Mouse (Mus musculus) macrophage (primary cell): ENCODE data around the gene Slc34a1. TPM values are rescaled to one million over a fixed set of nuclear protein-coding genes. Genes with fewer than 3 reads are reported as not detected.

Experiments used
- H3K27ac ChIP-seq: fragments of 350-480 bp; formaldehyde crosslinking; 2 replicates; pipeline ENCODE4 v1.9.0; 2021
- H3K36me3 ChIP-seq: fragments of 350-480 bp; formaldehyde crosslinking; 2 replicates; pipeline ENCODE4 v1.9.0; 2021; ENCODE audit errors: inconsistent target
- H3K4me3 ChIP-seq: fragments of 350-480 bp; formaldehyde crosslinking; 2 replicates; pipeline ENCODE4 v1.9.0; 2021; ENCODE audit errors: inconsistent target
- H3K79me2 ChIP-seq: fragments of 350-480 bp; formaldehyde crosslinking; 2 replicates; pipeline ENCODE4 v1.9.0; 2021; ENCODE audit errors: inconsistent target
- WGBS: methylation state at CpG from one replicate; pipeline ENCODE4 v1.1.7; 2026; ENCODE audit warnings: inconsistent platforms; ENCODE audit not compliant: missing documents; 5-methylcytosine and 5-hydroxymethylcytosine counted together
- polyA plus RNA-seq: library from polyadenylated mRNA; stranded (reverse); fragments of 250-400 nt; gene quantifications from 3 replicates; pipeline ENCODE4 v1.2.4, GENCODE M21; 2018; ENCODE audit warnings: inconsistent platforms

Gene Slc34a1
- polyA plus RNA-seq, 1 experiment from 2014 or later, result not detected

DNA sequence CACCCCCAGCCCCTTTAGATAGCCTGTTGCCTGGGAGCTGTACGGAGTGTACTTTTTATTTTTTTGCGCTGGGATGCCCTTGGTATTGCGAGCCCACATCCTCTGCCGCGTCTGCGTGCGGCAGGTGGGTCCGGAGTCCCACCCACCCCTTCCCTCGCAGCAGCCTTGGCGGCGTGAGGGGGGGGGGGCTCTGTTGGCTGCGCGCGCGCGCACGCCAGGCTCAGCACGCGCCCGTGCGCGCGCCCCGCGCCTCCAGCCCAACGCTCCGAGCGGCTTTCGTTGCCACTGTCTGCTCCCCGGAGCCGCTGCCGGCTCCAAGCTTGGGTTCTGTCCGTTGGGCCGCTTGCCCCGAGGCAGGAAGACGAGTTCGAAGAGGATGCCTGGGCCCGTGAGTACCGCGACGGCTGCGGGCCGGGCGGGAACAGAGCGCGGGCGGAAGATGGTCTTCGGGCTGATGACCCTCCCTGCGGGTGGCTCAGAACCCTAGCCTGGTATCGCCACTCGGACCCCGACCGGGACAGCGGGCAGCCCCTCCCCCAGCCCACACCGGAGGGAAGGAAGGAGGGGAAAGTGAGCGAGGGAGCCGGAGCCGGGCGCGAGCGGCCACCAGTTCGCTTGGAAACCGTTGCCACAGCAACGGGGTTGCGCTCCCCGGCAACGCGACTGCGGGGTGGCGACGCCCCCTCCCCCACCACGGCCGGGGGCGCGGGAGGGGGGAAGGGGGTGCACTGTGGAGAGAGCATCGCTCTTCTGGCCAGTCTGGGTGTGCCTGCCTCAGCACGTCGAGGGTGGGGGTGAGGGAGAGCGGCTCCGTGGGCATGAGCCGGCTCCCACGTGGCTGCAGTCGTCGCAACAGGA is 66.3 kb downstream of the Slc34a1 start, which contains the start of gene Prr7:
Prr7 (plus strand) TSS at position 241 of the 858 bp plus-strand sequence.
- Histone ChIP-seq H3K4me3 (no peak within 1 kb of the TSS), H3K36me3 (peaks cover 11% of the 10 kb centered on the region; the same call in 1 of the 2 replicates), H3K27ac (no peak within 1 kb of the TSS), H3K79me2 (no peaks in the 10 kb centered on the region)
- WGBS, result 3% methylated on average over 81 of the region's 84 CpGs

GRCm38 (mm10) chr13:55465184-55465583 is 67.2 kb downstream of the Slc34a1 start:
- no peak overlapping the region for H3K27ac ChIP-seq
- no peak overlapping the region for H3K4me3 ChIP-seq
- H3K36me3 ChIP-seq, result 0 out of 2 replicates have a peak, but pooled peaks cover 2% of the 10 kb centered on the region
- H3K79me2 ChIP-seq, result no peaks in the 10 kb centered on the region
- 9% methylated on average over 3 of the region's 3 CpGs for WGBS

Other genes starting within 250 kb of the Slc34a1 start
- not detected in 3 replicates for gene Fgfr4, start 245.5 kb upstream of the Slc34a1 start, polyA plus RNA-seq
- 26.6 to 37.3 TPM (median 28.9 TPM) in 3 replicates for gene Nsd1, start 188.4 kb upstream of the Slc34a1 start, polyA plus RNA-seq
- gene Prelid1, start 77.7 kb upstream of the Slc34a1 start, polyA plus RNA-seq, result 183 to 228 TPM (median 200 TPM) in 3 replicates
- 34.9 to 62.7 TPM (median 47.3 TPM) in 3 replicates for gene Rab24, start 76.2 kb upstream of the Slc34a1 start, polyA plus RNA-seq
- gene Mxd3, start 68.4 kb upstream of the Slc34a1 start, polyA plus RNA-seq, result 0.43 to 1.1 TPM in 2 of 3 replicates, not detected in the other
- gene Lman2, start 35.4 kb upstream of the Slc34a1 start, polyA plus RNA-seq, result 69.2 to 91.5 TPM (median 78.4 TPM) in 3 replicates
- gene Rgs14, start 28.5 kb upstream of the Slc34a1 start, polyA plus RNA-seq, result 3.6 to 11.3 TPM (median 8.4 TPM) in 3 replicates
- gene Pfn3, start 17.0 kb downstream of the Slc34a1 start, polyA plus RNA-seq, result not detected in 3 replicates
- gene F12, start 28.6 kb downstream of the Slc34a1 start, polyA plus RNA-seq, result not detected in 3 replicates
- gene Grk6, start 46.9 kb downstream of the Slc34a1 start, polyA plus RNA-seq, result 8.4 to 12.3 TPM (median 10.1 TPM) in 3 replicates
- gene Prr7, start 66.1 kb downstream of the Slc34a1 start, polyA plus RNA-seq, result 0.27 TPM in 1 of 3 replicates, not detected in the others
- 0.10 TPM in 1 of 3 replicates, not detected in the others for gene Dbn1, start 89.9 kb downstream of the Slc34a1 start, polyA plus RNA-seq
- 0.40 to 3.3 TPM (median 0.44 TPM) in 3 replicates for gene Pdlim7, start 115.5 kb downstream of the Slc34a1 start, polyA plus RNA-seq
- gene Dok3, start 131.1 kb downstream of the Slc34a1 start, polyA plus RNA-seq, result 6.1 to 22.8 TPM (median 15.9 TPM) in 3 replicates
- 26.5 to 32.5 TPM (median 27.1 TPM) in 3 replicates for gene Ddx41, start 138.5 kb downstream of the Slc34a1 start, polyA plus RNA-seq
- 11.7 to 25.1 TPM (median 12.9 TPM) in 3 replicates for gene Fam193b, start 172.9 kb downstream of the Slc34a1 start, polyA plus RNA-seq
- 100 to 185 TPM (median 135 TPM) in 3 replicates for gene Tmed9, start 175.5 kb downstream of the Slc34a1 start, polyA plus RNA-seq
- gene B4galt7, start 201.7 kb downstream of the Slc34a1 start, polyA plus RNA-seq, result 11.0 to 27.4 TPM (median 23.7 TPM) in 3 replicates
- gene Caml, start 224.8 kb downstream of the Slc34a1 start, polyA plus RNA-seq, result 34.6 to 38.5 TPM (median 35.0 TPM) in 3 replicates
- 30.1 to 38.6 TPM (median 34.6 TPM) in 3 replicates for gene Ddx46, start 236.8 kb downstream of the Slc34a1 start, polyA plus RNA-seq